Mouse (Mus musculus) urinary bladder, postnatal 10 days (tissue): Measurements from ENCODE around the gene Sema5b.

Experiments
- DNase-seq: peaks from one replicate; pipeline ENCODE4 v3.0.0; 2022; ENCODE audit warnings: low spot score

Gene Sema5b

DNA sequence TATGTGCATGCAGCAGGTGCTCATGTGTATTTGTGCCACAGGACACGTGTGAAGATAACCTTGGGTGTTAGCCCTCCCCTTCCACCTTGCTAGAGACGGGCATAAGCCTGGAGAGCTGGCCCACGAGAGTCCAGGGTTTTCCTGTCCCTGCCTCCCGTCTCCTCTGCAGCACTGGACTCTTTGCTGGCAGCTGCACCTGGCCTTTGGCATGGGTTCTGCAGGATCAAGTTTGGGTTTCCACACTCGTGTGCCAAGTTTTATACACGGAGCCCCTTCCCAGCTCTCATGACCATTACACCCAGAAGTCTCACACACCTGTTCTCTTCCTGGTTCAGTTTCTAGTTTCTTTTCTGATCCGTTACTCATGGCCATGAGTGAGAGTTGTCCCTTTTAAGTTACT lies 172.7 kb downstream of the Sema5b start:
- no peak for DNase-seq
